Mouse (Mus musculus): ENCODE measurements around the gene Sipa1l3. TPM values are rescaled to one million over a fixed set of nuclear protein-coding genes. Genes with fewer than 3 reads are reported as not detected.

The Sipa1l3 gene
- polyA plus RNA-seq, 1 experiment from 2014 or later, result 16.8 TPM

DNA sequence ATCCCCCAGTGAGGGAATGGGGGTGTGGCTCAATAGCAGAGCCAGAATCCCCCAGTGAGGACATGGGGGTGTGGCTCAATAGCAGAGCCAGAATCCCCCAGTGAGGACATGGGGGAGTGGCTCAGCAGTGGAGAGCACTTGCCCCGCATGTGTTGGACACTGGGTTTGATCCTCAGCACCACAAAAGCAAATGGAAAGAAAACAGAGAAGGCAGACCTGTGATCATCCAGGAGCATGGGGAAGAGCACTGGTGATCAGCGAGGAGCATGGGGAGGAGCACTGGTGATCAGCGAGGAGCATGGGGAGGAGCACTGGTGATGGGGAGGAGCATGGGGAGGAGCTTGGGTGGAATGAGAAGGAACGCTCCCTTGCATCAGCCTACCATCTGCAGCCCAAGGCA is 98.6 kb downstream of the Sipa1l3 start:
- H3K27me3 ChIP-seq, result no peaks in the 10 kb centered on the region
- peaks cover 38% of the 10 kb centered on the region for H3K4me1 ChIP-seq (replicated peaks)
- H3K9me3 ChIP-seq, result no peaks in the 10 kb centered on the region
- H3K4me2 ChIP-seq, result no peak overlapping the region
- H3K4me3 ChIP-seq, result no peak overlapping the region
- H3K27ac ChIP-seq (replicated peaks), result no peak overlapping the region
- ATAC-seq (ENCODE audit: low read depth), result no peak
- H3K36me3 ChIP-seq, result no peaks in the 10 kb centered on the region
- 54% methylated on average over 4 of the region's 4 CpGs for WGBS
- H3K9ac ChIP-seq, result no peak overlapping the region

DNA sequence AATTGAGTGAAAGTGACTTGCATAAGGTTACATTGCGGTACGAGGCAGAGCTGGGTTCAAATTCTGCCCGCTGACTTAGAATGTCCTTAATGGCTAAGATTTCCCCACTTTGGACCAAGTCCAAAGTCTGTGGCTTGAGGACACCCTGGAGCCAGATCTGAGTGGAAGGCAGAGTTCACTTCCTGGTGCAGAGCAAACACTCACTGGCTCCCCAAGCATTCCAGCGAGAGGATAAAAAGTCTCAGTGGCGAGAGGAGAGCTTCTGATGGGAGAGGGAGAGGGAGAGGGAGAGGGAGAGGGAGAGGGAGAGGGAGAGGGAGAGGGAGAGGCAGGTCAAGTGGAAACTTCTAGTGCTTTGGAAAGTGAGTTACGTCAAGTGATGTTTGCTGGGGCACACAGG is 100.2 kb downstream of the Sipa1l3 start:
- no peaks in the 10 kb centered on the region for H3K27me3 ChIP-seq
- H3K9me3 ChIP-seq, result no peaks in the 10 kb centered on the region
- peaks cover 34% of the 10 kb centered on the region for H3K4me1 ChIP-seq (replicated peaks)
- no peaks in the 10 kb centered on the region for H3K36me3 ChIP-seq
- no peak overlapping the region for H3K27ac ChIP-seq (replicated peaks)
- no peak for ATAC-seq (ENCODE audit: low read depth)
- H3K4me3 ChIP-seq, result no peak overlapping the region
- no peak overlapping the region for H3K9ac ChIP-seq
- 80% methylated on average over 6 of the region's 6 CpGs for WGBS
- no peak overlapping the region for H3K4me2 ChIP-seq

GRCm38 (mm10) chr7:29417332-29418069 is 100.9 kb downstream of the Sipa1l3 start:
- no peaks in the 10 kb centered on the region for H3K36me3 ChIP-seq

DNA sequence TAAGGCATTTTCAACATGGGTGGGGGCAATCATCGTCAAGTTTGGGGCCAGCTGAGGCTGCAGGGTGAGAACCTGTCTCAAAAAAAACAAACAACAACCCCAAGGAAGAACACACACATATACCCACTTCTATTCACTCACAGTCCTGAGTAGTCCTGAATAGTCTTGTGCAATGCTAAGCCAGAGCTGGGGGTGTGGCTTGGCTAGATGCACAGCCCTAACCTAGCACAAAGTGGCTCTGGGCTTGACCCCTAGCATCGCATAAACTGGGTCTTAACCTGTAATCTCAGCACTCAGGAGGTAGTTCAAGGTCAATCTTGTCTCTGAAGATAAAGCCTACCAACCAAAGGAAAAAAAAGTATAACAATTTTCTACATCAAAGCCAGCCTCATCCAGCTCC is 101.5 kb downstream of the Sipa1l3 start:
- Histone ChIP-seq H3K4me1 (replicated peaks) (peaks cover 38% of the 10 kb centered on the region), H3K27me3 (no peaks in the 10 kb centered on the region), H3K4me3 (no peak overlapping the region), H3K9ac (no peak overlapping the region), H3K36me3 (no peaks in the 10 kb centered on the region), H3K27ac (replicated peaks) (no peak overlapping the region), H3K4me2 (no peak overlapping the region), H3K9me3 (no peaks in the 10 kb centered on the region)
- ATAC-seq (ENCODE audit: low read depth), result no peak
- 58% methylated on average over 2 of the region's 2 CpGs for WGBS

More at GRCm38 (mm10) chr7:29417332-29418069, 100.9 kb downstream of the Sipa1l3 start:
- H3K27me3 ChIP-seq, result no peaks in the 10 kb centered on the region
- H3K9me3 ChIP-seq, result no peaks in the 10 kb centered on the region
- ATAC-seq (ENCODE audit: low read depth), result no peak
- H3K27ac ChIP-seq (replicated peaks), result no peak overlapping the region
- H3K4me1 ChIP-seq (replicated peaks), result peaks cover 38% of the 10 kb centered on the region
- H3K9ac ChIP-seq, result no peak overlapping the region
- no peak overlapping the region for H3K4me3 ChIP-seq
- H3K4me2 ChIP-seq, result no peak overlapping the region
- 40% methylated on average over 8 of the region's 8 CpGs for WGBS

- no peaks in the 10 kb centered on the region for H3K27me3 ChIP-seq
- H3K4me2 ChIP-seq, result no peak overlapping the region
- H3K4me1 ChIP-seq (replicated peaks), result peaks cover 32% of the 10 kb centered on the region
- H3K4me3 ChIP-seq, result no peak overlapping the region
- no peaks in the 10 kb centered on the region for H3K9me3 ChIP-seq
- 58% methylated on average over 8 of the region's 8 CpGs for WGBS
- no peak overlapping the region for H3K9ac ChIP-seq
- H3K36me3 ChIP-seq, result no peaks in the 10 kb centered on the region
- peak; percentile 23; the same call in 1 of the 2 replicates for ATAC-seq (ENCODE audit: low read depth)
- peak overlapping the region; percentile 65 for H3K27ac ChIP-seq (replicated peaks)
Observed at GRCm38 (mm10) chr7:29411838-29412580, 106.4 kb downstream of the Sipa1l3 start.

- 0 out of 2 replicates have a peak, but pooled peaks have one; percentile 14 for ATAC-seq (ENCODE audit: low read depth)
- Histone ChIP-seq H3K4me3 (no peak overlapping the region), H3K36me3 (no peaks in the 10 kb centered on the region), H3K4me2 (no peak overlapping the region), H3K9me3 (no peaks in the 10 kb centered on the region), H3K27ac (replicated peaks) (peak overlapping the region; percentile 65; the same call in 1 of the 2 replicates), H3K27me3 (no peaks in the 10 kb centered on the region), H3K9ac (no peak overlapping the region), H3K4me1 (replicated peaks) (peaks cover 37% of the 10 kb centered on the region)
- 59% methylated on average over 4 of the region's 4 CpGs for WGBS
Observed at GRCm38 (mm10) chr7:29411216-29411816, 107.1 kb downstream of the Sipa1l3 start.

- H3K4me2 ChIP-seq, result no peak overlapping the region
- H3K36me3 ChIP-seq, result no peaks in the 10 kb centered on the region
- WGBS, result 88% methylated on average over 8 of the region's 8 CpGs
- H3K9ac ChIP-seq, result no peak overlapping the region
- H3K27me3 ChIP-seq, result no peaks in the 10 kb centered on the region
- no peaks in the 10 kb centered on the region for H3K9me3 ChIP-seq
- ATAC-seq (ENCODE audit: low read depth), result no peak
- H3K4me1 ChIP-seq (replicated peaks), result peaks cover 39% of the 10 kb centered on the region
- no peak overlapping the region for H3K4me3 ChIP-seq
- H3K27ac ChIP-seq (replicated peaks), result no peak overlapping the region
Observed at GRCm38 (mm10) chr7:29410402-29410801, 108.0 kb downstream of the Sipa1l3 start.

DNA sequence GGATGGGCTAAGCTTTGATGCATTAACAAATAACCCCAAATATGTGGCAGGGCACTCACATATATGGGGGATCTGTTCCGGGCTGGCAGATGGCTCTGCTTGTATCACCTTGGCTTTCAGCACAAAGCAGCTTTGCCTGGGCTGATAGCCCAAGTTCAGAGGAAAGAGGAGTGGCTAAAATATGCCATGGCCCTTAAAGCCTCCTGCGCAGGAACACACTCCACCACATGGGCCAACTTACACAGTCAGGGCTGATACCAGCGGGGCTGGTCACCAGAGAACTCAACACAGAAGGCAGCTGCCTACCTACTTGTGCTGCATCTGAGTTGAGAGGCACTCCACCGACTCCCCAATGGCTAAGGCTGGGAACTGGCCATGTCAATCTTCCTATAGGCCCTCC is 111.6 kb downstream of the Sipa1l3 start:
- Histone ChIP-seq H3K9ac (no peak overlapping the region), H3K4me3 (no peak overlapping the region), H3K4me2 (no peak overlapping the region), H3K27ac (replicated peaks) (no peak overlapping the region), H3K9me3 (peaks cover 4% of the 10 kb centered on the region; the same call in 1 of the 2 replicates), H3K27me3 (no peaks in the 10 kb centered on the region), H3K4me1 (replicated peaks) (peaks cover 27% of the 10 kb centered on the region), H3K36me3 (0 out of 2 replicates have a peak, but pooled peaks cover 7% of the 10 kb centered on the region)
- 89% methylated on average over 4 of the region's 4 CpGs for WGBS
- no peak for ATAC-seq (ENCODE audit: low read depth)

- Histone ChIP-seq H3K27ac (replicated peaks) (no peak overlapping the region), H3K27me3 (no peaks in the 10 kb centered on the region), H3K4me1 (replicated peaks) (peaks cover 7% of the 10 kb centered on the region; the same call in 1 of the 2 replicates), H3K4me3 (no peak overlapping the region), H3K36me3 (peaks cover 27% of the 10 kb centered on the region), H3K9ac (no peak overlapping the region), H3K9me3 (peaks cover 4% of the 10 kb centered on the region; the same call in 1 of the 2 replicates), H3K4me2 (no peak overlapping the region)
- 95% methylated on average over 2 of the region's 2 CpGs for WGBS
- no peak for ATAC-seq (ENCODE audit: low read depth)
Observed at GRCm38 (mm10) chr7:29404126-29404525, 114.3 kb downstream of the Sipa1l3 start.

GRCm38 (mm10) chr7:29402015-29402414 is 116.4 kb downstream of the Sipa1l3 start:
- H3K4me1 ChIP-seq (replicated peaks), result peaks cover 12% of the 10 kb centered on the region
- peaks cover 35% of the 10 kb centered on the region for H3K36me3 ChIP-seq
- no peak for ATAC-seq (ENCODE audit: low read depth)
- H3K4me2 ChIP-seq, result no peak overlapping the region
- no peak overlapping the region for H3K27ac ChIP-seq (replicated peaks)
- H3K9me3 ChIP-seq, result peaks cover 4% of the 10 kb centered on the region; the same call in 1 of the 2 replicates
- H3K9ac ChIP-seq, result no peak overlapping the region
- H3K27me3 ChIP-seq, result no peaks in the 10 kb centered on the region
- H3K4me3 ChIP-seq, result no peak overlapping the region
- WGBS, result 95% methylated on average over 4 of the region's 4 CpGs

DNA sequence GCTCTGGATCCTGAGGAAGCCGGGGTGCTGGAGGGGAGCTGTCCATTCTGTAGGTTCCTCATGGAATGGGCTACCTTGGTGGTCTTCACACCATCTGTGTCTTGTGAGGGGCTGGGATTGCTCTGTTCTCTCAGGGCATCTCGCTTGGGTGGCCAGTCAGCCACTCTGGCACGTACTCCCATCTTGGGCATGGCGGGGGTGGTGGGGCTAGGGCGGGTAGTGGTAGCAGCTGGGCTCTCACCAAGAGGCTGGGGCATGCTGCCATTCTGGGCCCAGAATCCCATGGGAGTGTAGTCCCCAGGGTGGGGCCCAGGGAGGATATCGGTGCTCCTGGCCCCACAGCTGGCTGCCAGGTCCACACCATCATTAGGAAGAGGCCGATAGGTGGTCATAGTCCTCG is 118.0 kb downstream of the Sipa1l3 start:
- Histone ChIP-seq H3K4me2 (no peak overlapping the region), H3K27me3 (no peaks in the 10 kb centered on the region), H3K36me3 (peaks cover 46% of the 10 kb centered on the region), H3K9ac (no peak overlapping the region), H3K9me3 (peaks cover 4% of the 10 kb centered on the region; the same call in 1 of the 2 replicates), H3K27ac (replicated peaks) (no peak overlapping the region), H3K4me1 (replicated peaks) (peaks cover 5% of the 10 kb centered on the region; the same call in 1 of the 2 replicates), H3K4me3 (no peak overlapping the region)
- no peak for ATAC-seq (ENCODE audit: low read depth)
- WGBS, result 98% methylated on average over 8 of the region's 8 CpGs

DNA sequence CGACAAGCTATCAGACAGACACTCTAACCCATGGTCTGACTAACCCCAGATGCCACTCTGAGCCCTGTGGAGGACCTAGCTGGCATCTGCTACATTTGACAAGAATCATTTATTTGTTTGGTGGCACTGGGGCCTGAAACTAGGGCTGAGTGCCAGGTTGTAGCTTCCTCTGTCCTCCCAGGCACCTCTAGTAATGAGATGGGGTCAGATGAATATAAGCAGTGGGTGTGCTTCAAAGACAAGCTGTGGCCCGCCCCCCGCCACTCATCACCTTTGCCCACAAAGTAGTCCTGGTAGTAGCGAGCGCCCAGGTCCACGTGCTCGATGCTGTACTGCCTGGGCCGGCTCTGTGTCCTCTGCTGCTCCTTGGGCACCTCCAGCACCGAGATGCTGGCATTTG is 119.4 kb downstream of the Sipa1l3 start:
- no peak overlapping the region for H3K4me3 ChIP-seq

More for the DNA sequence above, 119.4 kb downstream of the Sipa1l3 start:
- H3K9ac ChIP-seq, result no peak overlapping the region
- H3K27me3 ChIP-seq, result no peaks in the 10 kb centered on the region
- peaks cover 59% of the 10 kb centered on the region for H3K36me3 ChIP-seq
- ATAC-seq (ENCODE audit: low read depth), result no peak
- no peak overlapping the region for H3K27ac ChIP-seq (replicated peaks)
- H3K9me3 ChIP-seq, result peaks cover 4% of the 10 kb centered on the region; the same call in 1 of the 2 replicates
- no peak overlapping the region for H3K4me2 ChIP-seq
- H3K4me1 ChIP-seq (replicated peaks), result peaks cover 5% of the 10 kb centered on the region; the same call in 1 of the 2 replicates
- WGBS, result 95% methylated on average over 9 of the region's 9 CpGs
